Mouse (Mus musculus): ENCODE data around the gene Casp6. TPM values are rescaled to one million over a fixed set of nuclear protein-coding genes. Genes with fewer than 3 reads are reported as not detected.

The Casp6 gene
- polyA plus RNA-seq, 1 experiment from 2014 or later = 81.2 TPM

GRCm38 (mm10) chr3:129946217-129946914 lies 45.1 kb downstream of the Casp6 start:
- ATAC-seq (replicated peaks; ENCODE audit: low FRiP score, low read depth) (no peak), DNase-seq (ENCODE audit: low spot score) (no peak)
- H3K4me3 ChIP-seq (replicated peaks; ENCODE audit: low read depth, low read length) = no peak overlapping the region
- no peak overlapping the region for H3K27ac ChIP-seq
- no peaks in the 10 kb centered on the region for H3K36me3 ChIP-seq (ENCODE audit: insufficient read depth, low read length)
- 49% methylated on average over 5 of the region's 5 CpGs for WGBS
- no peaks in the 10 kb centered on the region for H3K9me3 ChIP-seq (replicated peaks; ENCODE audit: low read length)
- no peak overlapping the region for H3K9ac ChIP-seq (ENCODE audit: low read depth, low read length)
- TF ChIP-seq CTCF (IDR thresholded peaks at IDR 0.05; ENCODE audit: low read depth) = no peak
- no peaks in the 10 kb centered on the region for H3K4me1 ChIP-seq (replicated peaks; ENCODE audit: insufficient read depth, low read length)
- no peaks in the 10 kb centered on the region for H3K27me3 ChIP-seq (ENCODE audit: insufficient read depth, low read length)
- no peak overlapping the region for H3K4me2 ChIP-seq (ENCODE audit: low read length)

- Histone ChIP-seq H3K4me2 (ENCODE audit: low read length) (no peak overlapping the region), H3K27me3 (ENCODE audit: insufficient read depth, low read length) (no peaks in the 10 kb centered on the region), H3K9ac (ENCODE audit: low read depth, low read length) (no peak overlapping the region), H3K27ac (no peak overlapping the region), H3K4me3 (replicated peaks; ENCODE audit: low read depth, low read length) (no peak overlapping the region), H3K9me3 (replicated peaks; ENCODE audit: low read length) (no peaks in the 10 kb centered on the region), H3K4me1 (replicated peaks; ENCODE audit: insufficient read depth, low read length) (no peaks in the 10 kb centered on the region), H3K36me3 (ENCODE audit: insufficient read depth, low read length) (no peaks in the 10 kb centered on the region)
- no peak for DNase-seq (ENCODE audit: low spot score)
- TF ChIP-seq CTCF (IDR thresholded peaks at IDR 0.05; ENCODE audit: low read depth) = no peak
- 81% methylated on average over 5 of the region's 5 CpGs for WGBS
- no peak for ATAC-seq (replicated peaks; ENCODE audit: low FRiP score, low read depth)
Observed at GRCm38 (mm10) chr3:129948359-129948758, 47.1 kb downstream of the Casp6 start.

- 80% methylated on average over 5 of the region's 5 CpGs for WGBS
- DNase-seq (ENCODE audit: low spot score) (no peak), ATAC-seq (replicated peaks; ENCODE audit: low FRiP score, low read depth) (no peak)
Observed at GRCm38 (mm10) chr3:129949158-129949773, 48.0 kb downstream of the Casp6 start.

GRCm38 (mm10) chr3:129953296-129953695 lies 52.1 kb downstream of the Casp6 start:
- Histone ChIP-seq H3K36me3 (ENCODE audit: insufficient read depth, low read length) (no peaks in the 10 kb centered on the region), H3K27me3 (ENCODE audit: insufficient read depth, low read length) (no peaks in the 10 kb centered on the region), H3K4me1 (replicated peaks; ENCODE audit: insufficient read depth, low read length) (no peaks in the 10 kb centered on the region), H3K9ac (ENCODE audit: low read depth, low read length) (no peak overlapping the region), H3K9me3 (replicated peaks; ENCODE audit: low read length) (no peaks in the 10 kb centered on the region), H3K4me3 (replicated peaks; ENCODE audit: low read depth, low read length) (no peak overlapping the region), H3K4me2 (ENCODE audit: low read length) (no peak overlapping the region), H3K27ac (no peak overlapping the region)
- 85% methylated on average over 4 of the region's 4 CpGs for WGBS
- DNase-seq (ENCODE audit: low spot score) = no peak
- ATAC-seq (replicated peaks; ENCODE audit: low FRiP score, low read depth) = no peak
- TF ChIP-seq CTCF (IDR thresholded peaks at IDR 0.05; ENCODE audit: low read depth) = no peak

More at GRCm38 (mm10) chr3:129949158-129949773, 48.0 kb downstream of the Casp6 start:
- Histone ChIP-seq H3K27ac (no peak overlapping the region), H3K9me3 (replicated peaks; ENCODE audit: low read length) (no peaks in the 10 kb centered on the region), H3K9ac (ENCODE audit: low read depth, low read length) (no peak overlapping the region), H3K4me1 (replicated peaks; ENCODE audit: insufficient read depth, low read length) (no peaks in the 10 kb centered on the region), H3K27me3 (ENCODE audit: insufficient read depth, low read length) (no peaks in the 10 kb centered on the region), H3K4me2 (ENCODE audit: low read length) (no peak overlapping the region), H3K36me3 (ENCODE audit: insufficient read depth, low read length) (no peaks in the 10 kb centered on the region), H3K4me3 (replicated peaks; ENCODE audit: low read depth, low read length) (no peak overlapping the region)
- TF ChIP-seq CTCF (IDR thresholded peaks at IDR 0.05; ENCODE audit: low read depth) = no peak

- ATAC-seq (replicated peaks; ENCODE audit: low FRiP score, low read depth) = no peak
- TF ChIP-seq CTCF (IDR thresholded peaks at IDR 0.05; ENCODE audit: low read depth) = no peak
Observed at GRCm38 (mm10) chr3:129962533-129962932, 61.3 kb downstream of the Casp6 start.

More at GRCm38 (mm10) chr3:129962533-129962932, 61.3 kb downstream of the Casp6 start:
- DNase-seq (ENCODE audit: low spot score) = no peak
- Histone ChIP-seq H3K27ac (no peak overlapping the region), H3K9ac (ENCODE audit: low read depth, low read length) (no peak overlapping the region), H3K27me3 (ENCODE audit: insufficient read depth, low read length) (no peaks in the 10 kb centered on the region), H3K36me3 (ENCODE audit: insufficient read depth, low read length) (no peaks in the 10 kb centered on the region), H3K4me2 (ENCODE audit: low read length) (no peak overlapping the region), H3K9me3 (replicated peaks; ENCODE audit: low read length) (no peaks in the 10 kb centered on the region), H3K4me3 (replicated peaks; ENCODE audit: low read depth, low read length) (no peak overlapping the region), H3K4me1 (replicated peaks; ENCODE audit: insufficient read depth, low read length) (no peaks in the 10 kb centered on the region)
- 60% methylated on average over 8 of the region's 8 CpGs for WGBS

Other genes with a start within 250 kb of the Casp6 start
- gene Egf, start 146.1 kb upstream of the Casp6 start, polyA plus RNA-seq (2015; fragmentation: Nextera tagmentation; extraction: Ambion mirVana) = 2.6 and 2.8 TPM in 2 replicates
- 0.07 and 0.08 TPM in 2 replicates for gene Lrit3, start 97.4 kb upstream of the Casp6 start, polyA plus RNA-seq (2015; fragmentation: Nextera tagmentation; extraction: Ambion mirVana)
- gene Rrh, start 78.8 kb upstream of the Casp6 start, polyA plus RNA-seq (2015; fragmentation: Nextera tagmentation; extraction: Ambion mirVana) = 0.15 and 0.33 TPM in 2 replicates
- 56.9 and 62.5 TPM in 2 replicates for gene Gar1, start 70.0 kb upstream of the Casp6 start, polyA plus RNA-seq (2015; fragmentation: Nextera tagmentation; extraction: Ambion mirVana)
- 27.3 and 27.4 TPM in 2 replicates for gene Cfi, start 65.5 kb upstream of the Casp6 start, polyA plus RNA-seq (2015; fragmentation: Nextera tagmentation; extraction: Ambion mirVana)
- 55.4 and 57.1 TPM in 2 replicates for gene Pla2g12a, start 22.8 kb upstream of the Casp6 start, polyA plus RNA-seq (2015; fragmentation: Nextera tagmentation; extraction: Ambion mirVana)
- 2.6 and 3.3 TPM in 2 replicates for gene Mcub, start 68.8 kb downstream of the Casp6 start, polyA plus RNA-seq (2015; fragmentation: Nextera tagmentation; extraction: Ambion mirVana)
- 21.5 and 23.1 TPM in 2 replicates for gene Sec24b, start 160.1 kb downstream of the Casp6 start, polyA plus RNA-seq (2015; fragmentation: Nextera tagmentation; extraction: Ambion mirVana)
- gene Col25a1, start 230.1 kb downstream of the Casp6 start, polyA plus RNA-seq (2015; fragmentation: Nextera tagmentation; extraction: Ambion mirVana) = 1.4 and 1.5 TPM in 2 replicates